Mouse (Mus musculus) T-helper 17 cell (primary cell): Measurements from ENCODE around the gene Cdk2.
"Not testable (repeated sequence)": the region's sequence is repeated elsewhere in the genome, so short reads cannot be mapped to it uniquely, and the experiment has no call there.

Experiments used
- in situ Hi-C, 2 experiments: fragments of 300-600 bp; cut with MboI, MseI; formaldehyde crosslinking; loops; 1 replicate in 1 of 2; 2 replicates in 1 of 2; pipeline ENCODE4 v1.15.1; 2025; ENCODE audit warnings: high pct_unique_total_duplicates in 2 of 2

The Cdk2 gene

DNA sequence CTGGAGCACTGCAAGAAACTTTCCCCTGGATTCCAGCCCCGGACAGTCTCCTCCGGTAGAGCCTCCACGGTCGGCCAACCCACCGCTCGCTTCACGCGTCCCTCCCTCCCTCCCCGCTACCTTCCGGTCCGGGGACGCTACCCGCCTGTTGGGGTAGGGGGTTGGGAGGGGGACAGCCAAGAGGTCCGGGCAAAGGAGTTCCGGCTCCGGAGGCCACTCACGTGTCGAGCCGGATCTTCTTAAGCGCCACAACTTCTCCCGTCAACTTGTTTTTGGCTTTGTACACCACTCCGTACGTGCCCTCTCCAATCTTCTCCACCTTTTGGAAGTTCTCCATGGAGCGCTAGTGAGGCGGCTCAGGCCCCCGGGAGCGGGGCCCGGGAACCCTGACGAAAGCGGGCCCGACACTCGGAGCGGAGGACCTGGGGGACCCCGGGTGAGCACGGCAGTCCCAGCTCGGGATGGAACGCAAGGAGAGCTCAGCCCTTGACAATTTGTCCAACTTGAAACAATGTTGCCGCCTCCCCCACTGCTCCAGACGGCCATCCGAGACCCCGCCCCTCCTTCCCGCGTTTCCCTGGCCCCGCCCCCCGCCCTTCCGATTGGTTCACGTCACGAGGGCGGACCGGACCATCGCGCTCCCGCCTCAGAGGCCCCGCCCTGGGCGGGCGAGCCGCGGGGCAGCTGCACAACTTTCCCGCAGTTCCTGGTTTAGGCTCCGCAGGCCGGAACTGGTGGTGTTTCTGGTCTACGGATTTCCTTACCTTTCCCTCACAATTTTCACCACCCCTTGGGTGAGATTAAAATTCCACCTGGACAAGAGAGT is at the start of gene Cdk2:
Gene Cdk2 (minus strand): TSS at position 541 of the 826 bp plus-strand sequence.
- in situ Hi-C loops: no loop called here

DNA sequence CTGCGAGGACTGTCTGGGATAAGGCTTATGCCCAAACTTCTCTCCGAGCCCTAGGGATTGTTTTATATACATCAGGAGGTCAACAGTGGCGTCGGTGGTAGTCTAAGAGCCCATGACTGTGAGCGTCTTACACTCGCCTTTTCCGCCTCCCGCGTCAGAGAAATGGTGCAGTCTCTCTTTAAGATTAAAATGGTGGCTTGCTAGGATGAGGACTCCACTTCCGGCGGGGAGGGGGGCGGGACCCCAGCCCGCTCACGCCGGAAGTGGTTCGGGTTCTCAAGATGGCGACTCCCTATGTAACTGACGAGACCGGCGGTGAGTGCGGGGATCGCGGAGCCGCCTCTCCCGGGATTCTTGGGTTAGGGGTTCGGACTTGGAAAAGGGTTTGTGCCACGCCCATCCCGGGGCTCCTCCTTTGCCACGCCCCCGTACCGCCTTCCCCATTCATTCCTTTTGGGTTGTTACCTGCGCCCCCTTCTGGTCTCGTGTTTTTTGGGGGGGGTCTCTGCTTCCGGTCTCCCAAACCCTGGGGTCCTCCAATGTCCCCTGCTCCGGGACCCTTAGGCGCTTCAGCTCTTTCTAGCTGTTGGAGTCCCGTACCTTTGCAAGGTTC is 43.5 kb upstream of the Cdk2 start:
- in situ Hi-C loops: no loop called here

DNA sequence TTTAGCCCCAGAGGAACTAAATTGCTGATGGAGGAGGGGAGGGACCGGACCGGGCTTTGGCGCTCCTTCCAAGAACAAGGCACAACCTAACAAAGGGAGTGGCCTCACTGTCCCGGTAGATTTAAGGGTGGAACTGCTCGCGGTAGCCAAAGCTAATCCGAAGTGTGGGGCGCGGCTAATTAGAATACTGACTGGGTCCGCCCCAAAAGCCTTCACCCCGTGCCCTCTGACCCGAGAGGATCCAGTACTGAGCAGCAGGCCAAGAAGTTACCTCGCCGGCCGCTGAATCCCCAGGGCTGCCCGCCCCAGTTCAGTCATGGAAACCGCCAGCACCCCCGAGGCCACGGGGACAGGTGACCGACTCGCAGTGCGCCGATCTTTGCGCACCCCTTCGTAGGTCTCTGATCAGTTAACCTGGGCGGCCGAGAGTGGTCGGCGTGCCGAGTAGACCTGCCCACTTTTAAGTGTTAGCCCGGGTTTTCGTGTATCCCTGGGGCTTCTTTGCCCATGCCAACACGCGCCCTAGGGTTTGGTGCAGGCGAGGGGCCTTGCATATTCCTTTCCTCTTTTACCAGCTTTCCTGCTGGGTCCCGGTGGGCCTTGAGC is 42.9 kb upstream of the Cdk2 start, which contains the start of gene Pym1:
Gene Pym1 (plus strand): TSS at position 244 of the 606 bp plus-strand sequence.
- in situ Hi-C loops: no loop called here

DNA sequence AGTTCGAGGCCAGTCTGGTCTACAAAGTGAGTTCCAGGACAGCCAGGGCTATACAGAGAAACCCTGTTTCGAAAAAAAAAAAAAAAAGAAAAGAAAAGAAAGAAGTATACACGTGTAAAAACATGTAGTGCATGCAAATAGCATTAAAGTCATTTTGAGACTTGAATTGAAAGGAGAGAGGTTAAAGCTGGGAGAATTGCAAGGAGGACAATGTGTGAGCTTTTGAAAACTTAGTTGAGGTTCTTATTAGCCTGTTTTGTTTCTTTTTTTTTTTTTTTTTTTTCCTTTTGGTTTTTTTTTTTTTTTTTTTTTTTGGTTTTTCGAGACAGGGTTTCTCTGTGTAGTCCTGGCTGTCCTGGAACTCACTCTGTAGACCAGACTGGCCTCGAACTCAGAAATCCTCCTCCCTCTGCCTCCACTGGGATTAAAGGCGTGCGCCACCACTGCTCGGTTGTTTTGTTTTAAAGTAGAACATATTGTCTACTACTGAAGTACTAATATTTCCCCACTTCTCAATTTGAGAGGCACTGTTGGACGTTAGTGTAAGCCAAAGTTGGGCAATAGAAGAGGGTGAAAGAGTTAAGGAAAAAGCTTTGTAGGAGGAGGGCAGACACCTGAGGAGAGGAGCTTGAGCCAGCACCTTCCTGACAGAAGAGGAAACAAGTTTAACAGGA is 42.3 kb upstream of the Cdk2 start:
- in situ Hi-C loops: no loop called here

DNA sequence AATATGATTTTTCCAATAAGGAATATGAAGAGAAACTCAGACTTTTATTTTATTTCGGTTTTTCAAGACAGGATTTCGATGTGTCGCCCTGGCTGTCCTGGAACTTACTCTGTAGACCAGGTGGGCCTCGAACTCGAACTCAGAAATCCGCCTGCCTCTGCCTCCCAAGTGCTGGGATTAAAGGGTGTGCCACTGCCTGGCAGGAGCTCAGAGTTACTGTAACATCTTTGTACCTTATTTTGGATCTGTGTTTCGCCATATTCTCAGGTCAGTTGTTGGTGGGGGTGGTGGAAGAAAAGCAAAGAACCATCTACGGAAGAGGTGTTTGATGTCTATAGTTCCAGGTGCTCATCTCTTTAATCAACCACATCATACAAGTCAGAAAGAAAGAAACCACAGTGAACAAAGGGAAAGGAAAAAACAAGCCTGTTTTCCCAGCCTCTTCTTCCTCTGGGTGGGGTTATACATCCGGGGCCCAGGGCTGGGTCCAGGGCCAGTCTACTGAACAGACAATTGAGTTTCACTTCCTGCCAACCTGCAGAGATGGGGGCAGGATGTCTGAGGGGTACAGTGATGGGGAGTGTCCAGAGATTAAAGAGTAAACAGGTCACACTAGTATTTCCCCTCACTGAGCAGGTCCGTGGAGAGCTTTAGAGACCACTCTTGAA is 41.2 kb upstream of the Cdk2 start:
- in situ Hi-C loops: no loop called here

DNA sequence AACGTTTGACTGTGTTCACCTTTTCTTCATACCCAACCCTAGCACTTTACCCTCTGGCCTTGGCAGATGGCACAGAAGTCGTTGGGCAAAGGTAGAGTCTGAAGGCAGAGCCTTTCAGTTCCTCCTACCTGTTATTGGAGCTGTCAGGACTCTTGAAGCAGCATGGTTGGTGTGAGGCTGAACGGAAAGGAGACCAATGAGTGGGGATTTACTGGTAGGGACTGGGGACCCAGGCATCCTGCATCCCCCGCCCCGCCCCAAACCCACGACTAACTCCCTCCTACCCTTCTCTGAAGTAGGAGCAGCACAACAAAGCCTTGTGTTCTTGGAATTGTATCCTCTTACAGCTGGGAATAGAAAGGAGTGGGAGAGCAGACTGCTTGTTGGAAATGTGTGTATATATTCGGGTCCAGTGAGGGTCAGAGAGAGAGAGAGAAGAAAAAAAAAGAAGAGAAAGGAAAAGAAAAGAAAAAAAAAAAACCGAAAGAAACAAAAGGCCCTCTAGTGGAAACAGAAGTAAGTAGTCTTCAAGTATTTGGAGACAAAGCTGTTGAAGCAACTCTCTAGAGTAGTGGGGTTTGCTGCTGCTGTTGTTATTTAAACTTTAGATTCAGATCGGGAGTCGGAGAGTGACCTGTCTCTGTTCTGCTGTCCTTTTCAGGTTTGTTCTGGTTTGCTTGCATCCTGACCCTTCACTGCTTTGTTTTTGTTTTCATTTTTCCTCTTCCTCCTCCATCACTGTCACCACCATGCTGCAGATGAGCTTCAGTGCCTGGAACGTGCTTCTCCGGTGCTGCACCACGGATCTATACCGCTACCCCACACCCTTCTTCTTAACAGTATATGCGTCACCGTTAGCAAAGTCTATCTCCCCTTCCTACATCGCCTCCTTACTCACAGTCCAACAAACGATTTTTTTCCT is 40.1 kb upstream of the Cdk2 start, which contains the start of gene Dgka:
Gene Dgka (minus strand): TSS at position 176 of the 922 bp plus-strand sequence.
- in situ Hi-C loops: no loop called here

DNA sequence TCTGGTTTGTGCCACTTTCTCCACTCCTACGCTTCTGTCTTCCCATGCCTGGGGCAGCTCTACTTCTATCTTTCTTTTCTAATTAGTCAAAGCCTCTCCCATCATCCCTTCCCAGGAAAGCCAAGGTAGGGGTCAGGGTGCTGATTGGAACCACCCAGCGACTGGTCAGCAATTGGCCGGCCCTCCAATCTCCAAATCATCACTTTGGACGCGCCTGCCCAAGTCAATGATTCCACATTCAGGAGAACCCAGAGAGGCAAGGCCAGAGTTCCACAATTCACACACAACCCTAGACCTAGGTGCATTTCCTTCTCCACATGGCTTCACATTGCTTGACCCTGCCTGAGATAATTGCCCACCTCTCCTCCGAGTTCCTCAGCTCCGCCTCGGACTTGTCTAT is 39.4 kb upstream of the Cdk2 start:
- in situ Hi-C loops: no loop called here

DNA sequence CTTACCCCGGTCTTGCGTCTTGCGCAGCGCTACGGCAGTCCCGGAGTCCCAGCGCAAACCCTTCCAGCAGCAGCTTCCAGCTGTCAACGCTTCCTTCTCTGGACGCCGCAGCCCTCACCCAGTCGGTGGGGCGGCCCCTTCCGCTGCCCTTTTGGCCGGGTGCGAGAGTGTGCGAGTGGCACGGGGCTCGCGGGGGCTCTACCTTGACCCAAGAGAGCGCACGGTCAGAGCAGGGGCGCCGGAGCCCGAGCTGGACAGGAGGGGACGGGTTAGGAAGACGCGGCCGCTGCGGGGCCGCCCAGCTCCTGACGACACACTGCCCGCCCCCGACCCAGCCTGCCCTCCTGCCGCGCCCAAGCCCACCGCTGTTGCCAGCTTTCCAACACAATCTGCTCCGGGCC is 39.0 kb upstream of the Cdk2 start:
- in situ Hi-C loops: no loop called here

DNA sequence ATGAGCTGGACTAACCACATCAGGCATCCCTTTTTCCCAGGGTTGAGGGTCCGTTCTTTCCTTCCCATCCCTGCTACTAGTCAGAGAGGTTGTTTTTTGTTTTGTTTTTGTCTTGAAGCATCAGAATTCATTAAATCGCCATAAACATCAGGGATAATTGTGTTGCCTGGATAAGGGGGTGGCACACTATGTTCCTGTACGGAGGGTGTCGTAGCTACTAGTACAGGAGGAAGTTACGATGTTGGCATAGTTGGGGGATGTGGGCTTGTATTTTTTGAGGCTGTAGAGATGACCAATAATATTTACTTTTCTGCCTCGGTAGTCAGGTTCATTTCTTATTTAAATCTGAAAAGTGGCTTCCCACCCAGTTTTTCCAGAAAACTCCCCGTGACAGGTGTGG is 38.4 kb upstream of the Cdk2 start:
- in situ Hi-C loops: no loop called here

DNA sequence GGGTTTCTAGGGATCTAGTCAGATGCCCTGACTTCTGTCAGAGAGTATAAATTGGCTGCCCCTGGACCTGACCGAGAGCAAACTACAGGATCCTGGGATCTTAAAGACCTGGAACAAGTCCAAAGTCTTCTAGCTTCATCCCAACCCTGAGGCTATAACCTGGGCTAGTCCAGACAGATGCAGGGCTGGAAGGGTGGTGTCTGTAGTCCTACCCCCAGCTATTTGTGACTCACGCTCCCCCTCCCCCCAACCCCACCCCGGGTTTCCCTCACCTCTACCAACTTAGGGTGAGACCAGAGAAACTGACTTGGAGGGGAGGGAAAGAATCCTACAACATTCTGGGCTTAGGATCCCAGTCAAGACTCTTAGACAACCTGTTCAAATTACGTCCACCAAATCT is 37.8 kb upstream of the Cdk2 start:
- in situ Hi-C loops: no loop called here

DNA sequence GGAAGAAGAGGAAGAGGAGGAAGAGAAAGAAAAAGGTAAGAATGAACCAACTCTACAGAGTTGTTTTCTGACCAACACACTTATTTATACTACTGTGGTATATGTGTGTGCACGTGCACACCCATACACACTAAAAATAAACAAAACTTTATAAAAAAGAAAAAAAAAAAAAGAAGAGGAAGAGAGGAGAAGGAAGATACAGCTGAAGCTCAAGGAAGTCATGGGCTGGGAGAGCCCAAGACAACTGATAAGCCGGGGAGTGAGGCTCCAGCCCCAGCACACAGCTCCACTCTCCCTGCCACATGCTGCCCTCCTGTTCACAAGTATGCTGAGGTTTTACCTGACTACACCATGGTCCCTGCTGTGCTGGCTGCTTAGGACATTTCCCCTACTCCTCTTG is 35.5 kb upstream of the Cdk2 start:
- in situ Hi-C loops: no loop called here

DNA sequence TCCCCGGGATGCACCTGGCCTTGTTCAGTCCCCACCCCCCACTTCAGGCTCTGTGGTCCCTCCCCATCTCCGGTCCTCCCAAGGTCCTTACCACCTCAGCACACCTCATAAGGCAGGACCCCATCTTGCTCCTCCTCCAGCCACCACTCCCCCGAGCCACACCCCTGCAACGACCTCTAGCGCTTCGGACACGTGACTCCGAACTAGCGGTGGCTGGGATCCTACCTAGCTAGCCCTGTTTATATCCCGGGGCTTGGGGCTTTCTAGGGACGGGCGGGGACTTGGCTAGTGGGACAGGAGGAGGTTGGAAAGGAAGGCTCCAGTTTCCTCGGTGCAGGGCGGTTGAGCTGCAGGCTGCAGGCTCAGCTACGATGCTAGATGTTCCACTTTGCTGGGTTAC is 32.6 kb upstream of the Cdk2 start:
- in situ Hi-C loops: no loop called here

DNA sequence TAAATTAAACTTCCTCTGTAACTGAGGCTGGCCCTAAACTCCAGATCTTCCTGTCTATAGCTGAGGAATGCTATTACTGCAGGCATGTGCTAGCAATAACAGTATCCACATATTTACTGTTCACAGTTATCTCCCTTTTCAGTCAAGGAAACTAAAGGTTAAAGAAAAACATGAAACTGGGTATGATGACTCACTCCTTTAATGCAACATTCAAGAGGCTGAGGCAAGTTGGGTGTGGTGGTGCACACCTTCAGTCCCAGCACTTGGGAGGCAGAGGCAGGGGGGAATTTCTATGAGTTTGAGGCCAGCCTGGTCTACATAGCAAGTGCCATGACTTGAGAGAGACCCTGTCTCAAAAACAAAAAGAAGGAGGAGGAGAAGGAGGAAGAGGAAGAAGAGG is 27.2 kb upstream of the Cdk2 start:
- in situ Hi-C loops: loop anchor here in 1 of 2 experiments (5.0 kb wide), 1 partner anchor 165 kb away; no protein-coding TSS in a partner anchor

DNA sequence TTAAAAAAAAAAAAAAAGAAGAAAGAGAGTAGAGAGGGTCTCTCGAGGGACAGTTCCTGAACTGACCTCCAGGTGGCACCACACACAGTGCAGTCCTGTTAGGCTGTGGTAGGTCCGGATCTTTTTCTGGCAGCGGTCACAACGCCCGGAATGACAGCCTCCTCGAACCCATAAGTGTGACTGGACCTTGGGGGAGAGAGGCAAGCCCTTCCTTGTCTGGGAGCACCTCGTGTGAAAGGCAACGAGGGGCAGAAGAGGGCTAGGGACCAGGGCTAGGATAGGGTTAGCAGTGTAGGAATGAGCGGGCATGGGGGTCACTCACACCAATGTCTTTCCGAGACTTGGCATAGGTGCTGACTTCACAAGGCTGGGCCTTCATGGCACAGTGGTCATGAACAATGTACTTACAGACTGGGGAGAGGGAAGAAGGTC is 26.2 kb upstream of the Cdk2 start:
- in situ Hi-C loops: loop anchor here in 1 of 2 experiments (5.0 kb wide), 1 partner anchor 166 kb away; no protein-coding TSS in a partner anchor

DNA sequence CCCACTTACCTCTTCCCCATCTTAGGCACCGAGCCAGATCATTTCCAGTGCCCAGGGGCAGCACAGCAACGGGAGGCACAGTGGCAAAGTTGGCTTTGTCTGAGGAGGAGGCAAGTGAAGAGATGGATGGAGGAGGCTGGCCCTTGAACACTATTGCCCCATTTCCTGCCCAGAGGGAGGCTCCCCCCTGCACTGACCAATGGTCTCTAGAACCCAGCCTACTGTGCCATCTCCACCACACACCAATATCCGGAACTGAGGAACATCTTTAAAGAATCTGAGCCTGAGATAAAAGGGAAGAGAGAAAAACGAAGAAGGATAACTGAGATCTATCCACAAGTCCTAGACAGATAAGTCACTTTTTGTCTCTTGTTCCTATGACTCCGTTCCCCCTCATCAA is 23.2 kb upstream of the Cdk2 start:
- in situ Hi-C loops: no loop called here

DNA sequence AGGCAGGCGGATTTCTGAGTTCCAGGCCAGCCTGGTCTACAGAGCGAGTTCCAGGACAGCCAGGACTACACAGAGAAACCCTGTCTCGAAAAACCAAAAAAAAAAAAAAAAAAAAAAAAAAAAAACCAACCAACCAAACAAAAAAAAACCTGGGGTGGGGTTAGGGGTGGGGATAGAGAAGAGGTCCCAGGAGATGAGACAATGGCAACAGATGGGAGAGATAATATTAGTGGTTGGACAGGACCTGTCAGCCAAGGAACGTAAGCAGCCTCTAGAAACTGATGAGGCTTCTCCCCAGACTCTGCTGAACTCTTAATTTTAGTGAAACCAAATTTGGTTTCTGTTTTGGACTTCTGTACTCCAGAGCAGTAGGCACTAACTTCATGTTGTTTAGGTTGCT is 20.6 kb upstream of the Cdk2 start:
- in situ Hi-C loops: not testable (repeated sequence)

DNA sequence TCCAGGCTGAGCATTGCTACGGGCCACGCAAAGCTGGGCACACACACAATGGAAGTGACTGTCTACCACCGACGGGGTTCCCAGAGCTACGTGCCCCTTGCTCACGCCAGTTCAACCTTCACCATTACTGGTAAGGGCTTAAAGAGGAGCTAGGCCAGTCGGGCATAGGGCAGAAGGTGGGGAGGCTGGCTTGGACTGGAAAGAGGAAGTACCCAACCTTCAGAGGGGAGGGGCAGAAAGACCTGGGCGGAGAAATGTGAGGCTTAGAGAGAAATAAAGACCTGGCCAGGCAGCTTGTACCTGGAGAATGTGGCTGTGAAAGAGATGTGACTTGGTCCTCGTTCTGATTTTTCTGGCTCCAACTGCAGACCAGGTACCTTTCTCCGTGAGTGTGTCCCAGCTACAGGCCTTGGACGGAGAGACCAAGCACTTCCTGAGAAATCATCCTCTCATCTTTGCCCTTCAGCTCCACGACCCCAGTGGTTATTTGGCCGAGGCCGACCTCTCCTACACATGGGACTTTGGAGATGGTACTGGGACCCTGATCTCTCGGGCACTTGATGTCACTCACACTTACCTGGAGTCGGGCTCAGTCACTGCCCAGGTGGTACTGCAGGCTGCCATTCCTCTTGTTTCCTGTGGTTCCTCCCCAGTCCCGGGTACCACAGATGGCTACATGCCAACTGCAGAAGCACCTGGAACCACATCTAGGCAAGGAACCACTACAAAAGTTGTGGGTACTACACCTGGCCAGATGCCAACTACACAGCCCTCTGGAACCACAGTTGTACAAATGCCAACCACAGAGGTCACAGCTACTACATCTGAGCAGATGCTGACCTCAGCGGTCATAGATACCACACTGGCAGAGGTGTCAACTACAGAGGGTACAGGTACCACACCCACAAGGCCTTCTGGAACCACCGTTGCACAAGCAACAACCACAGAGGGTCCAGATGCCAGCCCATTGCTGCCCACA is 11.0 kb upstream of the Cdk2 start:
- in situ Hi-C loops: no loop called here

DNA sequence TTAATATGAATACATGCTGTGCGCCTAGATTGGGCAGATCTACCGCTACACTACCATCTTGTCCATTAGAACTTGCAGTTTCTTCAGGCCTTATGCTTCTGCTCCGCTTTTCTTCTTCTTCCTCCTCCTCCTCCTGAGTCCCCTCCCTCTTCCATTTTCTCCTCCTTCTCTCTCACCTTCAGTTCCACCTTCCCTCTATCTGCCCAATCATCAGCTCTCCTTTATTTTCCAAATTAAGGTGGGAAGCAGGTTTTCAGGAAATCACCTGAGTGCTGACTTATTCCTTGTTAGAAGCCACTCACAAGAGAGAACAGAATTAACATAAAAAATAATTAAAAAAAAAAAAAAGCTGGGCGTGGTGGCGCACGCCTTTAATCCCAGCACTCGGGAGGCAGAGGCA is 6.5 kb upstream of the Cdk2 start:
- in situ Hi-C loops: not testable (repeated sequence)

DNA sequence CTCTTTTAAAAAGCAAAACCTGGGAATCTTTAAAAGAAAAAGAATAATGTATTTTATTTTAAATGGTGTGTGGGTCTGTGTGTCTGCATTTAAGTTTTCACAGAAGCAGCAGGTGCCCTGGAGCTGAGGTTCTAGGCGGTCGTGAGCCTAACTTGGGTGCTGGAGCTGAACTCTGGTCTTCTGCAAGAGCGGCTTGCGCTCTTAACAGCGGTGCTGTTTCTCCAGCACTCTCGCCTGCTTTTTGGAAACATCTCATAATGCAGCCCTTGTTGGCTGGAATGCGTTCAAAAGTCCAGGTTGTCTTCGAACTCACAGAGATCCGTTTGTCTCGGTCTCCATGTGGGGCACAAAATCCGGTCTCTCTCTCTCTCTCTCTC is 474 bp upstream of the Cdk2 start:
- in situ Hi-C loops: no loop called here
